Mouse (Mus musculus) thymus, postnatal 36 days (tissue): ENCODE results near the gene Map3k4.

Source experiments
- DNase-seq, 2 experiments: peaks; one replicate each; pipeline ENCODE4 v3.0.0; 2022; ENCODE audit warnings: mixed read lengths in 2 of 2

Map3k4 gene

GRCm38 (mm10) chr17:12318663-12319201, at the start of gene Map3k4:
Gene Map3k4 (minus strand): TSS chr17:12318796.
- DNase-seq: peak; percentile 84

- DNase-seq: peak; percentile 56 to 59
These were observed 48.9 kb upstream of the Map3k4 start for GRCm38 (mm10) chr17:12367373-12367930.

GRCm38 (mm10) chr17:12364426-12364735, 45.8 kb upstream of the Map3k4 start:
- DNase-seq: peak; percentile 9 to 16

GRCm38 (mm10) chr17:12363601-12364425, 45.2 kb upstream of the Map3k4 start:
- DNase-seq: no peak

GRCm38 (mm10) chr17:12359876-12360275, 41.3 kb upstream of the Map3k4 start:
- DNase-seq: no peak

GRCm38 (mm10) chr17:12352781-12353180, 34.2 kb upstream of the Map3k4 start:
- DNase-seq: no peak

GRCm38 (mm10) chr17:12351564-12351963, 33.0 kb upstream of the Map3k4 start:
- no peak for DNase-seq

- no peak for DNase-seq
These were observed 28.9 kb upstream of the Map3k4 start for GRCm38 (mm10) chr17:12347462-12347861.

GRCm38 (mm10) chr17:12343702-12344376, 25.2 kb upstream of the Map3k4 start:
- no peak for DNase-seq

- no peak for DNase-seq
These were observed 18.6 kb upstream of the Map3k4 start for GRCm38 (mm10) chr17:12337156-12337555.

GRCm38 (mm10) chr17:12336073-12336868, 17.7 kb upstream of the Map3k4 start:
- no peak for DNase-seq

GRCm38 (mm10) chr17:12335115-12335514, 16.5 kb upstream of the Map3k4 start:
- DNase-seq: no peak

GRCm38 (mm10) chr17:12327847-12328518, 9.4 kb upstream of the Map3k4 start:
- no peak for DNase-seq

GRCm38 (mm10) chr17:12319786-12320185, 1.2 kb upstream of the Map3k4 start:
- no peak for DNase-seq

GRCm38 (mm10) chr17:12317954-12318651, 493 bp downstream of the Map3k4 start:
- peak in 1 of 2 experiments; percentile 74 for DNase-seq

GRCm38 (mm10) chr17:12317607-12317953, 1.0 kb downstream of the Map3k4 start:
- no peak for DNase-seq

GRCm38 (mm10) chr17:12316251-12316650, 2.3 kb downstream of the Map3k4 start:
- DNase-seq: no peak

- no peak for DNase-seq
These were observed 6.3 kb downstream of the Map3k4 start for GRCm38 (mm10) chr17:12312248-12312647.

GRCm38 (mm10) chr17:12309493-12309892, 9.1 kb downstream of the Map3k4 start:
- DNase-seq: no peak

- no peak for DNase-seq
These were observed 9.5 kb downstream of the Map3k4 start for GRCm38 (mm10) chr17:12309059-12309458.

GRCm38 (mm10) chr17:12307251-12308135, 11.1 kb downstream of the Map3k4 start:
- peak; percentile 67 to 78 for DNase-seq
